Mouse (Mus musculus) heart, adult 2 months (tissue): Measurements from ENCODE around the gene Ttc3.

Source experiments
- CTCF ChIP-seq: fragments of 200-600 bp; IDR thresholded peaks from 2 replicates; pipeline ENCODE4 v1.8.1; 2022; ENCODE audit warnings: antibody characterized with exemption, mild to moderate bottlenecking, moderate library complexity
- EP300 ChIP-seq: fragments of 200-500 bp; IDR thresholded peaks from 2 replicates; pipeline ENCODE4 v1.6.1; 2011; ENCODE audit warnings: low read depth, low read length, control low read depth; ENCODE audit not compliant: insufficient read depth
- POLR2A ChIP-seq: fragments of 200-500 bp; IDR thresholded peaks from 2 replicates; pipeline ENCODE4 v1.6.1; 2011; ENCODE audit warnings: mild to moderate bottlenecking, low read depth, low read length, control low read depth; ENCODE audit not compliant: insufficient read depth

DNA sequence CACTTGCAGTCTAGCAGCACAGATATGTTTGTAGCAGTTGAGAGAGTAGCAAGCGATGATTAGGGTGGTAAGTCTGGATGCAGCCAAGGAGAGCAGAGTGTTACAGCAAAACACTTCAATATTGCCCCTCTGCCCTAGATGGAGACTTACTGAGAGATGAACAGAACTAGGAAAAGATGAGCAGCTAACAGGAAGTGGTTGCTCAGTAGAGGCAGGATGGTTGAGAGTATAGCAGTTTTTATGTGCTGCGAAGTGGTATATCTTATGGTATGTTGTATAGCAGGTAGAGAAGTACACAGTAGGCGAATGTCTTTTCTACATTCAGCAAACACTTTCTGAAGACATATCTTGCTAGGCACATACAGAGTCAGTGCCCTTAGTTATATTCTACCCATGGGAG is 12.9 kb downstream of the Ttc3 start:
- TF ChIP-seq CTCF (no peak), EP300 (no peak), POLR2A (no peak)
